Mouse (Mus musculus): ENCODE results near the gene Nt5m. TPM values are rescaled to one million over a fixed set of nuclear protein-coding genes. Genes with fewer than 3 reads are reported as not detected.

Nt5m gene
- total and polyA plus RNA-seq, 3 experiments, result 26.6 to 29.1 TPM; not detected in 1

DNA sequence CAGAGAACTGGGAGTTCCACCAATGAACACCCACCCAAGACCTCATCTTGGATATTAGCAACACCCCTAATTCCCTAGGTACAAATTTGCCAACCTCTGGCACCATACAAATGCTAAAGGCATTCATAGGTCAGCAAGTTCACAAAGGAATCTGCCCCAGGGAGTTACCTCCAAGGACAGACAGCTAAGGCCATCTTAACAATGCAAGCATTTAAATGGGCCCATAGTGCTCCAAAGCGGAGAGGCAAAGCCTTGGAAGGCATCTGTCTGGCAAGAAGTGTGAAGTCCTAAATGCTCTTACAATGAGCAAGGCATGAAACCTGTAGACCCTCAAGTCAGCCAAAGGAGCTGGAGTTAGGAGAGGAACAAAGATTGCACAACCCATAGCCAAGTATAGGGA lies 24.9 kb upstream of the Nt5m start:
- Histone ChIP-seq H3K36me3 (ENCODE audit: control insufficient read depth in 1 of 2, insufficient read depth in 2 of 2, low read length in 2 of 2) (peaks cover 2 to 13% of the 10 kb centered on the region in 2 experiments; a peak in 3 of 4 replicates), H3K9ac (ENCODE audit: control insufficient read depth, low read depth, low read length, poor library complexity, severe bottlenecking) (no peak overlapping the region), H3K4me3 (ENCODE audit: control insufficient read depth in 1 of 2, insufficient read depth in 1 of 2, low read depth in 2 of 2, low read length in 2 of 2) (no peak overlapping the region), H3K27me3 (ENCODE audit: control insufficient read depth in 1 of 2, insufficient read depth in 2 of 2, low read length in 2 of 2) (no peaks in the 10 kb centered on the region), H3K79me2 (ENCODE audit: control insufficient read depth, insufficient read depth, low read length, poor library complexity) (peaks cover 6% of the 10 kb centered on the region), H3K9me3 (replicated peaks; ENCODE audit: insufficient read depth, low read length) (no peaks in the 10 kb centered on the region), H3K27ac (ENCODE audit: control insufficient read depth, low read depth, low read length) (no peak overlapping the region), H3K4me1 (ENCODE audit: control insufficient read depth in 1 of 2, insufficient read depth in 2 of 2, low read length in 2 of 2) (peaks cover 3 to 6% of the 10 kb centered on the region in 2 experiments; a peak in 2 of 4 replicates)
- TF ChIP-seq GATA1 (IDR thresholded peaks at IDR 0.05; ENCODE audit: low read depth, low read length) (no peak), ZKSCAN1 (IDR thresholded peaks at IDR 0.05; ENCODE audit: low read depth, low read length) (no peak)
- no peak for DNase-seq (ENCODE audit: low read depth, low spot score)

DNA sequence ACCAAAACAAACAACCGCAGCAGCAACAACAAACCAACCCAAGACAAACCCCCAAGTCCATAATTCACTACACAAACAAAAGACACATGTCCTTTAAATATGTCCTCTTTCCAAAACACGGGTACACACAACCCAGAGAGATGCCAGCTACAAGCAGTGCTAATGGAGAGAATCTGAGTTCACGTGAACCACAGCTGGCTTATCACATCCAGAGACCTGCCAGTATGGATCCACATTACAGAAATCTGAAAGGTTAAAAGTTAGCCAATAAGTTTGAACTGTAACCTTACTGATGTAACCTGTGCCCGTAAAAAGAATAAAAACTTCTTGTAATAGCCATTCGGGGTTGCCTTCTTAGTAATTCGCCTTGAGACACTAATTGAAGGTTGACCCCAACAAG lies 24.3 kb upstream of the Nt5m start:
- H3K4me1 ChIP-seq (ENCODE audit: control insufficient read depth in 1 of 2, insufficient read depth in 2 of 2, low read length in 2 of 2), result peaks cover 3 to 6% of the 10 kb centered on the region in 2 experiments; a peak in 2 of 4 replicates
- H3K79me2 ChIP-seq (ENCODE audit: control insufficient read depth, insufficient read depth, low read length, poor library complexity), result peaks cover 1% of the 10 kb centered on the region; the same call in 1 of the 2 replicates
- no peak for TF ChIP-seq POLR2AphosphoS5 (IDR thresholded peaks at IDR 0.05; ENCODE audit: borderline replicate concordance, low read depth, low read length)
- TF ChIP-seq MYB (IDR thresholded peaks at IDR 0.05; ENCODE audit: low read depth, low read length), result no peak
- TF ChIP-seq TAL1 (IDR thresholded peaks at IDR 0.05; ENCODE audit: low read length), result no peak
- TF ChIP-seq RCOR1 (IDR thresholded peaks at IDR 0.05; ENCODE audit: low read depth, low read length), result no peak
- TF ChIP-seq MAFK (IDR thresholded peaks at IDR 0.05; ENCODE audit: borderline replicate concordance, low read depth, low read length), result no peak
- TF ChIP-seq BHLHE40 (IDR thresholded peaks at IDR 0.05; ENCODE audit: borderline replicate concordance, low read depth, low read length), result no peak
- no peak for TF ChIP-seq HCFC1 (IDR thresholded peaks at IDR 0.05; ENCODE audit: low read depth, low read length)
- no peak for TF ChIP-seq SMC3 (IDR thresholded peaks at IDR 0.05; ENCODE audit: low read depth, low read length)
- no peak for TF ChIP-seq USF1 (IDR thresholded peaks at IDR 0.05; ENCODE audit: low read depth, low read length)
- no peak for TF ChIP-seq USF2 (IDR thresholded peaks at IDR 0.05; ENCODE audit: borderline replicate concordance in 1 of 2, insufficient read depth in 1 of 2, low read depth in 1 of 2, low read length in 2 of 2)
- no peak for TF ChIP-seq MXI1 (IDR thresholded peaks at IDR 0.05; ENCODE audit: low read depth, low read length)
- TF ChIP-seq ZMIZ1 (IDR thresholded peaks at IDR 0.05; ENCODE audit: low read depth, low read length), result no peak
- no peak for TF ChIP-seq EP300 (IDR thresholded peaks at IDR 0.05; ENCODE audit: low read depth in 1 of 2, low read length in 2 of 2)
- TF ChIP-seq RAD21 (IDR thresholded peaks at IDR 0.05; ENCODE audit: low read depth, low read length), result no peak
- no peak overlapping the region for H3K9ac ChIP-seq (ENCODE audit: control insufficient read depth, low read depth, low read length, poor library complexity, severe bottlenecking)
- H3K27me3 ChIP-seq (ENCODE audit: control insufficient read depth in 1 of 2, insufficient read depth in 2 of 2, low read length in 2 of 2), result no peaks in the 10 kb centered on the region
- no peak for DNase-seq (ENCODE audit: low read depth, low spot score)
- no peak overlapping the region for H3K27ac ChIP-seq (ENCODE audit: control insufficient read depth, low read depth, low read length)
- peaks cover 2 to 16% of the 10 kb centered on the region in 2 experiments for H3K36me3 ChIP-seq (ENCODE audit: control insufficient read depth in 1 of 2, insufficient read depth in 2 of 2, low read length in 2 of 2)
- no peaks in the 10 kb centered on the region for H3K9me3 ChIP-seq (replicated peaks; ENCODE audit: insufficient read depth, low read length)
- no peak overlapping the region for H3K4me3 ChIP-seq (ENCODE audit: control insufficient read depth in 1 of 2, insufficient read depth in 1 of 2, low read depth in 2 of 2, low read length in 2 of 2)

Measured in MEL (cell line).